Mouse (Mus musculus) intestine, embryonic 15.5 days (tissue): ENCODE results near the gene Ddn. TPM values are rescaled to one million over a fixed set of nuclear protein-coding genes. Genes with fewer than 3 reads are reported as not detected.

Experiments used
- ATAC-seq: fragments of 200-750 bp; cut with Nextera tagmentation; 2 replicates; pipeline ENCODE4 v1.8.0; 2017; ENCODE audit warnings: moderate TSS enrichment, moderate library complexity
- H3K27ac ChIP-seq: fragments of 300-500 bp; sonication (generic); 2 replicates; pipeline ENCODE4 v1.5.1; 2015; ENCODE audit warnings: mild to moderate bottlenecking, inconsistent platforms
- H3K27me3 ChIP-seq: fragments of 300-500 bp; sonication (generic); replicated peaks from 2 replicates; pipeline ENCODE4 v1.6.1; 2015; ENCODE audit warnings: inconsistent platforms
- H3K36me3 ChIP-seq: fragments of 300-500 bp; sonication (generic); 2 replicates; pipeline ENCODE4 v1.6.1; 2015; ENCODE audit warnings: inconsistent platforms
- H3K4me1 ChIP-seq: fragments of 300-500 bp; sonication (generic); replicated peaks from 2 replicates; pipeline ENCODE4 v1.6.1; 2015; ENCODE audit warnings: inconsistent platforms
- H3K4me2 ChIP-seq: fragments of 300-500 bp; sonication (generic); replicated peaks from 2 replicates; pipeline ENCODE4 v1.6.1; 2015; ENCODE audit warnings: mild to moderate bottlenecking, inconsistent platforms
- H3K4me3 ChIP-seq: fragments of 300-500 bp; sonication (generic); replicated peaks from 2 replicates; pipeline ENCODE4 v1.5.1; 2015; ENCODE audit warnings: inconsistent platforms
- H3K9ac ChIP-seq: fragments of 300-500 bp; sonication (generic); 2 replicates; pipeline ENCODE4 v1.6.1; 2015; ENCODE audit warnings: inconsistent platforms
- H3K9me3 ChIP-seq: fragments of 300-500 bp; sonication (generic); 2 replicates; pipeline ENCODE4 v1.6.1; 2016; ENCODE audit warnings: inconsistent platforms
- WGBS: fragments of 180-500 bp; shearing (Covaris S2); methylation state at CpG from one replicate; pipeline ENCODE4 v1.1.7; 2015; 5-methylcytosine and 5-hydroxymethylcytosine counted together
- polyA plus RNA-seq: library from polyadenylated mRNA; unstranded; fragments of >200 nt; fragmentation: Nextera tagmentation; extraction: Ambion mirVana; gene quantifications from 2 replicates; pipeline ENCODE4 v1.2.1, GENCODE M21; 2015

Gene Ddn
- polyA plus RNA-seq, 1 experiment from 2014 or later: not detected

DNA sequence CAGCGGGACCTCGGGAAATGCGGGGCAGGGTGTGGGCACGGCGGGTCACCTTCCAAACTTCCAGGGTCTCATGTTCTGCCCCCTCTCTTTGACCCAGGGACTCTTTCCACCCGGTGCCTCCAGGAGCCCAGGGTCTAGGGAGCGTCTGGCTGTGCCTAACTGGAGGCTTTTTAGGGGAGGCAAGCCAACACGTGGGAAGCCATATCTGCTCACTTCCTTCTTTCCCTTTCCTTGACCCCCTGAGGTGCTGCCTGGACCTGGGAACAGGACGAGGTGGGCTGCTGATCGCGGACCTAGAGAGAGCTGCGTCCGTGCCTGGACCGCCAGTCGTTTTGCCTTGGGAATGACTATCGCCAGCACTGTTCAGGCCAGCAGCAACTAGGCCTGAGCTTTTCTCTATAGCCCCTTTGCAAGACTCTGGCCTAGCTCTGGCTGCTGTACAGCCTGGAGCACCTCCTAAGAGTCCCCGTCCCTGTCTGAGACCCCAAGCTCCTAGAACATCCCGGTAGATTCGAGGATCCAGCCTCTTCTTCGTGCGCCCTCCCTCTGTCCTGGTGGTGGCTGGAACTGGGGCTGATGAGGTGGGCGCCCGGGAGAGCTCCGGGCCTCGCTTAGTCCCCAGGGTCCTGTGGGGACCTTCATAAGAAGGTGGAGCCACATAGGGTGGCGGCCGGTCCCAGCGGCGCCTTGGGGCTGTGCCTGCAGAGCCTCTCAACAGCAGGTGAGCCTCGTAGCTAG is 3.0 kb downstream of the Ddn start:
- peaks cover 44% of the 10 kb centered on the region for H3K4me1 ChIP-seq
- peaks cover 88% of the 10 kb centered on the region for H3K27me3 ChIP-seq
- H3K27ac ChIP-seq: no peak overlapping the region
- no peak for ATAC-seq
- H3K36me3 ChIP-seq: no peaks in the 10 kb centered on the region
- 14% methylated on average over 30 of the region's 30 CpGs for WGBS
- no peak overlapping the region for H3K9ac ChIP-seq
- H3K9me3 ChIP-seq: no peaks in the 10 kb centered on the region
- peak overlapping the region; percentile 46 for H3K4me3 ChIP-seq
- H3K4me2 ChIP-seq: peak overlapping the region; percentile 94

GRCm38 (mm10) chr15:98805324-98806040 is 3.8 kb downstream of the Ddn start:
- no peak overlapping the region for H3K27ac ChIP-seq
- peaks cover 95% of the 10 kb centered on the region for H3K27me3 ChIP-seq
- peak overlapping the region; percentile 46 for H3K4me3 ChIP-seq
- H3K4me1 ChIP-seq: peaks cover 44% of the 10 kb centered on the region
- no peaks in the 10 kb centered on the region for H3K9me3 ChIP-seq
- H3K4me2 ChIP-seq: peak overlapping the region; percentile 94
- peak overlapping the region; percentile 48 for H3K9ac ChIP-seq
- 1% methylated on average over 64 of the region's 64 CpGs for WGBS
- H3K36me3 ChIP-seq: no peaks in the 10 kb centered on the region
- ATAC-seq: peak; percentile 55

GRCm38 (mm10) chr15:98804054-98804453 is 5.2 kb downstream of the Ddn start:
- under 1% methylated on average over 32 of the region's 32 CpGs for WGBS
- no peak overlapping the region for H3K27ac ChIP-seq
- H3K4me2 ChIP-seq: peak overlapping the region; percentile 52
- no peaks in the 10 kb centered on the region for H3K9me3 ChIP-seq
- H3K4me3 ChIP-seq: peak overlapping the region; percentile 15
- peaks cover 44% of the 10 kb centered on the region for H3K4me1 ChIP-seq
- no peaks in the 10 kb centered on the region for H3K36me3 ChIP-seq
- H3K27me3 ChIP-seq: peaks cover 92% of the 10 kb centered on the region
- peak; percentile 34; the same call in 1 of the 2 replicates for ATAC-seq
- no peak overlapping the region for H3K9ac ChIP-seq

DNA sequence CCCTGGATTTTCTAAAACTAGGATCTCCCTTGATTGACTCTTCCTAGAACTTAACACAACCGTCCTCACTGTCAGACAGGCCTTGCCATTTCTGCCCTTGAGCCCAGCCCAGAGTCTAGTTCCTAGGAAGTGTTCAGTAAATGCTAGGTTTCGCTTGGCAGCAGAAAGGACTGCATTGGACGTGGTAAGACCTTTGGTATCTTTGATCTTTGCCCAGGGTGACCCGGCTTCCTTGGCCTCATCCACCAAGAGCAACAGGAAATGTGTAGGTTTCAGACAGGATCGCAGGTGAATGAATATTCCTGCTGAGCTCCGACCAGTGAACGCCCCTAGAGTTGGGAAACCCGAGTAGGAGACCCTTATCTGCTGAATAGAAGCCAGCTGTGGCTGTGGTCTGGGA is 6.4 kb downstream of the Ddn start:
- Histone ChIP-seq H3K4me3 (no peak overlapping the region), H3K27me3 (peaks cover 92% of the 10 kb centered on the region), H3K4me1 (peaks cover 39% of the 10 kb centered on the region), H3K4me2 (peak overlapping the region; percentile 12; the same call in 1 of the 2 replicates), H3K36me3 (no peaks in the 10 kb centered on the region), H3K27ac (no peak overlapping the region), H3K9ac (no peak overlapping the region), H3K9me3 (no peaks in the 10 kb centered on the region)
- ATAC-seq: no peak
- WGBS: 8% methylated on average over 8 of the region's 8 CpGs

DNA sequence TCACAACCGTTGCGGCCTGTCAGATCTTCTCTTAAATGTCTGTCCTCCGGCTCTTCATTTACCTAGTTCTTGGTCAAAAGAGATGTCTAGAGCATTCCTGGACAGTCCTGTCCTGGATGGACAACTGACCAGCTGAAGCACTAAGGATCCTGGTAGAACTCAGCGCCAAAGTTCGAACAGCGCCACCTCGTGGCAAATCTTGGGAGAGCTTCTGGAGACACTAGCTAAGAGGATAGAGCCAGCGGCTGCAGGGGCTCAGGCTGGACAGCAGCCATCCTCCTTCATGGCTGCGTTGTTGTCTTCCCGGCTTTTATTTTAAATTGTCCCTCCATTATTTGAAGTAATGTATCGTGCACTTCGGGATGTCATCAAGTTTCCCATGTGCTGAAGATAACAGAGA is 9.9 kb downstream of the Ddn start:
- ATAC-seq: no peak
- Histone ChIP-seq H3K4me1 (peaks cover 16% of the 10 kb centered on the region), H3K9ac (no peak overlapping the region), H3K9me3 (no peaks in the 10 kb centered on the region), H3K4me2 (no peak overlapping the region), H3K27me3 (peaks cover 90% of the 10 kb centered on the region), H3K36me3 (no peaks in the 10 kb centered on the region), H3K4me3 (no peak overlapping the region), H3K27ac (no peak overlapping the region)
- 11% methylated on average over 12 of the region's 12 CpGs for WGBS

- Histone ChIP-seq H3K27ac (no peak overlapping the region), H3K9ac (no peak overlapping the region), H3K36me3 (no peaks in the 10 kb centered on the region), H3K4me1 (peaks cover 15% of the 10 kb centered on the region), H3K9me3 (no peaks in the 10 kb centered on the region), H3K27me3 (peaks cover 90% of the 10 kb centered on the region), H3K4me2 (no peak overlapping the region), H3K4me3 (no peak overlapping the region)
- no peak for ATAC-seq
- WGBS: 47% methylated on average over 3 of the region's 3 CpGs
Measured at GRCm38 (mm10) chr15:98798903-98799302, 10.4 kb downstream of the Ddn start.

DNA sequence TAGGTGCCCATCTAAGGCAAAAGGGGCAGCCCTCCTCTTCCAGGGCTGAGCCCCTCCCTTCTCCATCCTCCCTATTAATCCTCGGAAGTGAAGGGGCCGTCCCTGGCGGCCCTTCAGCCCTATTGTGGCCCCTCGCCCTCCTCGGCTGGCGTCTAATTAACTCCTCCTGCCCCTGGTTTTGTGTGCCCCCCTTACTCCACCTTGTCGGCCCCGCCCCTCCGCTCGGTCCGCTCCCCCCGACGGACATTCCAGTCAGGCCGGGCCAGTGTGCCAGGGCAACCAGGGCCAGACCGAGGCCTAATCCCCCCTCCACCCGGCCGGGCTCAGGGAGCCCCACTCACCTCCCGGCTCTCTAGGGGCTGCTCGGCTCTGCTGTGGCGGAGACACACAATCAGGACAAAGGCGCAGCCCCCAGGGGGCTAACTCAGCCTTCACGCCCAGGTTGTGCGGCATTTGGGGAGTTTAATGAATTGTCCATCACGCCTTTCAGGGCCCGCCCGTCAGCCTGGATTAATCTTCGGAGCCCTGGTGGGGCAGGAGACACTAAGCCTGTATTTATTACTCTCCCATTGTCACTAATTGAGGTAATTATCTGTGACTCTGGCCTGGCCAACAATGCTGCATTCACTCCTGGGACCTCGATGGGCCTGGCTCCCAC is 11.3 kb downstream of the Ddn start:
- Histone ChIP-seq H3K4me2 (no peak overlapping the region), H3K27me3 (peaks cover 90% of the 10 kb centered on the region), H3K4me3 (no peak overlapping the region), H3K9me3 (no peaks in the 10 kb centered on the region), H3K9ac (no peak overlapping the region), H3K36me3 (no peaks in the 10 kb centered on the region), H3K4me1 (peaks cover 10% of the 10 kb centered on the region), H3K27ac (no peak overlapping the region)
- WGBS: 7% methylated on average over 27 of the region's 28 CpGs
- no peak for ATAC-seq

- Histone ChIP-seq H3K9ac (no peak overlapping the region), H3K27me3 (peaks cover 90% of the 10 kb centered on the region), H3K9me3 (no peaks in the 10 kb centered on the region), H3K4me1 (peaks cover 18% of the 10 kb centered on the region), H3K36me3 (no peaks in the 10 kb centered on the region), H3K27ac (no peak overlapping the region), H3K4me2 (0 out of 2 replicates have a peak overlapping the region, but pooled peaks have one; percentile 5), H3K4me3 (no peak overlapping the region)
- ATAC-seq: peak; percentile 46
- WGBS: 5% methylated on average over 12 of the region's 13 CpGs
Measured at GRCm38 (mm10) chr15:98796803-98797595, 12.3 kb downstream of the Ddn start.

DNA sequence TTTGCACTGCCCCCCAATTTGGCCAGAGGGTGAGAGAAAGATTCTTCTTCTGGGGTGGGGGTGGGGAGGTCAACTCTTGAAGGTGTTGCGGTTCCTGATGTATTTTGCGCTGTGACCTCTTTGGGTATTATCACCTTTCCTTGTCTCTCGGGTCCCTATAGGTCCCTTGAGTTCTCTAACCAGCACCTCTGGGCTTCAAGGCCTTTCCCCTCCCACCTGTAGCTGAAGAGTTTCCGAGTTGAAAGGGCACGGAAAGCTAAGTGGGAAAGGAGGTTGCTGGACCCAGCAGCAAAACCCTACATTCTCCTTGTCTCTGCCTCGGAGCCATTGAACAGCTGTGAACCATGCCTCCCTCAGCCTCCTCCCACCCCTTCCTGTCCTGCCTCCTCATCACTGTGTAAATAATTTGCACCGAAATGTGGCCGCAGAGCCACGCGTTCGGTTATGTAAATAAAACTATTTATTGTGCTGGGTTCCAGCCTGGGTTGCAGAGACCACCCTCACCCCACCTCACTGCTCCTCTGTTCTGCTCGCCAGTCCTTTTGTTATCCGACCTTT is 16.1 kb downstream of the Ddn start:
- Histone ChIP-seq H3K36me3 (no peaks in the 10 kb centered on the region), H3K27me3 (peaks cover 98% of the 10 kb centered on the region), H3K9me3 (no peaks in the 10 kb centered on the region), H3K4me1 (peaks cover 43% of the 10 kb centered on the region), H3K4me3 (no peak overlapping the region), H3K27ac (no peak overlapping the region), H3K9ac (no peak overlapping the region), H3K4me2 (peak overlapping the region; percentile 53)
- no peak for ATAC-seq
- 3% methylated on average over 13 of the region's 13 CpGs for WGBS

DNA sequence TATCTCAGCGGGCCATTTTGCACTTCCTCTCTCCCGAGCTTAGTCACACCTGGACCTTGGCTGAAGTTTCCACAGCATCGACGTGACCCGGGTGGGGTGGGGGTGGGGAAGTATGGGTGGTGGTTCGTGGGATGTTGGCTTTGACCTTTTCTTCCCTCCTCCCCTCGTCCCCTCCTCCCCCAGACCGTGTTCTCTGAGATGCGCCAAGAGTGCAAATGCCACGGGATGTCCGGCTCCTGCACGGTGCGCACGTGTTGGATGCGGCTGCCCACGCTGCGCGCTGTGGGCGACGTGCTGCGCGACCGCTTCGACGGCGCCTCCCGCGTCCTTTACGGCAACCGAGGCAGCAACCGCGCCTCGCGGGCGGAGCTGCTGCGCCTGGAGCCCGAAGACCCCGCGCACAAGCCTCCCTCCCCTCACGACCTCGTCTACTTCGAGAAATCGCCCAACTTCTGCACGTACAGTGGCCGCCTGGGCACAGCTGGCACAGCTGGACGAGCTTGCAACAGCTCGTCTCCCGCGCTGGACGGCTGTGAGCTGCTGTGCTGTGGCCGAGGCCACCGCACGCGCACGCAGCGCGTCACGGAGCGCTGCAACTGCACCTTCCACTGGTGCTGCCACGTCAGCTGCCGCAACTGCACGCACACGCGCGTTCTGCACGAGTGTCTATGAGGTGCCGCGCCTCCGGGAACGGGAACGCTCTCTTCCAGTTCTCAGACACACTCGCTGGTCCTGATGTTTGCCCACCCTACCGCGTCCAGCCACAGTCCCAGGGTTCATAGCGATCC is 16.9 kb downstream of the Ddn start:
- Histone ChIP-seq H3K4me3 (peak overlapping the region; percentile 22), H3K9ac (no peak overlapping the region), H3K36me3 (no peaks in the 10 kb centered on the region), H3K4me1 (peaks cover 40% of the 10 kb centered on the region), H3K27ac (no peak overlapping the region), H3K4me2 (peak overlapping the region; percentile 53), H3K27me3 (peaks cover 98% of the 10 kb centered on the region), H3K9me3 (no peaks in the 10 kb centered on the region)
- ATAC-seq: no peak
- under 1% methylated on average over 75 of the region's 75 CpGs for WGBS

DNA sequence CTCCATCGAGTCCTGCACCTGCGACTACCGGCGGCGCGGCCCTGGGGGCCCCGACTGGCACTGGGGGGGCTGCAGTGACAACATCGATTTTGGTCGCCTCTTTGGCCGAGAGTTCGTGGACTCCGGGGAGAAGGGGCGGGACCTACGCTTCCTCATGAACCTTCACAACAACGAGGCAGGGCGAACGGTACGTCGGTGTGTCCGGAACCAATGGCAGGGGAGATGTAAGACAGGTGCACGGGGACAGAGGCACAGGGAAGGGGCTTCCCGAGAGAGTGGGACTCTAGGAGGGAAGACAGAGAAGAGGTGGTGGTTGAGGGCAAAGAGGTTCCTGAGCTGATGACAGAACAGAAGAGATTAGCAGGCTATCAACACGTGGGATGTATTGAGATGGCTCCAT is 17.5 kb downstream of the Ddn start:
- Histone ChIP-seq H3K27ac (no peak overlapping the region), H3K27me3 (peaks cover 96% of the 10 kb centered on the region), H3K4me2 (peak overlapping the region; percentile 54), H3K4me1 (peaks cover 39% of the 10 kb centered on the region), H3K4me3 (0 out of 2 replicates have a peak overlapping the region, but pooled peaks have one; percentile 3), H3K36me3 (no peaks in the 10 kb centered on the region), H3K9me3 (no peaks in the 10 kb centered on the region), H3K9ac (no peak overlapping the region)
- ATAC-seq: no peak
- WGBS: 2% methylated on average over 23 of the region's 23 CpGs
